Mouse (Mus musculus): ENCODE measurements at regions not wholly inside any gene's neighbourhood (a gene's known extent, or its start where the extent isn't known, plus 50 kb on each side); places are given as distances from the start of the nearest gene placed in this dataset.

DNA sequence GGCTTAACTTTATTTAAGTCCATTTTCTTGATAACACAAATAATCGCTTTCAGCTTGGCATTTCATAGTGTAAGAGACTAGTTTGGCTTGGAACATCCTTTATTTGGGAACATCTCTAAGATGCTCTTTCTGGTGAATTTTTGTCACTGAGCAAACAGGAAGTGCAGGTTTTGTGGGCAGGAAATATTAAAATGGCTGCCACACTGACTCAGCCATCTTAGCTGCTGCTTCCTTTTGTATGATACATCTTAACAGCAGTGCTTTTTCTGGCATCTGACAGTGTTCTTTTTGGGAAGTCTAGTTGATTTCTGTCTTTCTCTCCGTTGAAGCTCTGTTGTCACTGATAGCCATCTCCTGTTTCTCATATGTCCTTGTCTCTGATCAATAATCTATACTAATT is 329.4 kb upstream of the Tet2 start:
- no peak for DNase-seq (ENCODE audit: low read depth, low spot score)

DNA sequence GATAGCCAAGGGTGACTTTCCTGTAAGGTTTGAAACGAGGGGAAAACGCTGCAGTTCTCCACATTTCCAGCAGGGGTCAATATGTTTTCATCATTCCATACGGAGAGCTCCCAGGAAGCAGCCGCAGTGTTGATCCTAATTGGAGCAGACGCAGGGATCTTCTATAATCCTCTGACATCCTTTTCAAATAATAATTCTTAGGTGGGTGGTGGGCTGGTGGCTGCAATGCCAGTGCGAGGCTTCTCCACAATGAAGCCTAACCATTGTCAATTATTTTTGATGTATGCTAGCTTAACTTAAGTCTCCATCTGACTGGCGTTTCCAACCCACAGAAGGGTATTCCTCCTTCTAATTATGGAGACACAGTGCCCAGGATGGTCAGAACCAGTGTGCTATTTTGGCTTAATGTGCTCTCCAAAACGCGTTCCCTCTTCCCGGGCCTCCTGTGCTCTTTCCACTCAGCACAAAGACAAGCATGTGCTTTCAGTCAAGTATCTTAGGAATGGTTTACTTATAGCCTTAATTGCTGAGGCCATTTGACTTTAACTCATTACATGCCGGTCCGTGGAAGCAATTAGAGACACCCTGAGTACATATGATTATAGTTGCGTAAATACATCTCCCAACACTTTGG is 331.6 kb upstream of the Tet2 start:
- peak; percentile 38 for DNase-seq (ENCODE audit: low read depth, low spot score)

DNA sequence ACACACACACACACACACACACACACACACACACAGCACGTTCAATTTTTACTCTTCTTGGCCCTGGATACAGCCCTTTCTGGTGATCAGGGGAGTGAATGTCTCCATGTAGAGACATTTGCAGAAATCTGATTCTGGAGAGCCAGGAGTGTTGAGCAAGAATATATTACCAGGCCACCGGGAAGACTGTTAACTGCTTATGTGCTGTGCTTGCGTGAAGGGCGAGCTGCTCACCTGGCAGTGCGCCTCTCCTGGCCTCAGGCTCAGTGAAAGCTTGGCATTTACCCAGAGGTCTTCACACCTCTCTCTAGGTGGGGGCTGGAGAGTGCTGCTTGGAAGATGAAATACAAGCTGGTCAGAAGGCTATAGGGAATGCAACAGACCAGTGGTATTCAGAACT is 332.4 kb upstream of the Tet2 start:
- no peak for DNase-seq (ENCODE audit: low read depth, low spot score)

DNA sequence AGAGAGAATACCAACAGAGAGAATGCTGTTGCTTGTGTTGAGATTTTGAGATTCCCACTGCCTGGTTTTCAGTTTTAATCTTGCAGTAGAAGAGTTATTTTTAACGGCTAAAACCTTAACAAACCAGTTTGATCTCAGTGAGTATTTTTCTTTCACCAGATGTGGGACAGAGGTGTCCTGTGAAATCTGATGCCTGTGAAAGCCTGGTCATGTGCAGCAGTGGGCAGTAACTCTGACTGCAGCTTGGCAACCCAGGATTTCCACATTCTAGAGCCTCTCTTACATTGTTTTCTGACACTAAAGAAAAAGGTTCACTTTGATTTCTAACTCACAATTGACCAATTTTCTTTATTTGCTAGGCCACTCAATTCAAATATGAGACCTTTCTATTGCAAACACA is 335.7 kb upstream of the Tet2 start:
- no peak for DNase-seq (ENCODE audit: low read depth, low spot score)

DNA sequence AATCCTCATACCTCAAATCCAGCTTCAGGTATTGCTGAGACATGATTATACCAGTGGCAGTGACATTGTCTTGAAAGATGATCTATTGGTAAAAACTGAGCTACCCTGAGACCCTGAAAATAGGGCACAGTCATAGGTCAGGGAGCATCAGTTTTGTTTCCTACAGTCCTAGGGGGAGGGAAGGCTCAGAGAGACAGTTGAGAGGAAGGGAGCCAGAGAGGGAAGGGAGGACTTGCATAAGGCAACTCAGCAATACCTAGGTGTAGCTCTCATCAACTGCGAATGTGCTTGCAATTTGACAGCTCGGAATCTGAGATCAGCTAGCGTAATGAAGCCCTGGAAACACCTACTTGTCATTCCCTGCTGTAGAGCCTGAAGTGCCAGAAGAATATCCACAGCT is 334.4 kb upstream of the Cxxc4 start:
- no peak for DNase-seq (ENCODE audit: low read depth, low spot score)

DNA sequence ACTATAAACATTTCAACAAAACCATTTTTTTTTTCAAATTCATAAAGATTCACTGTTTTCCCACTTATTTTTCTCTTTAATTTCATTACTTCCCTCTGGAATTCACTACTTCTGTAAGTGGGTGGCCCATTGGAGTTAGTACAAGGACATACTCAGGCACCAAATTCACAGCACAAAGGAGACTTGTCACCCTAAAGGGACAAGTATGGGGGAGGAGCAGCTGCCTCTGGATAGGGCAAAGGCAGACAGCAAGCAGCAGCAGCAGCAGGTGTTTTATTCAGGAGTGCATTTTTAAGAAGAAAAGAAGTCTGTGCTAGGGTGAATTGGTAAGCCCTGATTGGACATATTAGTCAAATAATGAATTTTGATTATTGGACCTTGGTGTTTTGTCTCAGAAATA is 314.1 kb upstream of the Cxxc4 start:
- DNase-seq (ENCODE audit: low read depth, low spot score): no peak

DNA sequence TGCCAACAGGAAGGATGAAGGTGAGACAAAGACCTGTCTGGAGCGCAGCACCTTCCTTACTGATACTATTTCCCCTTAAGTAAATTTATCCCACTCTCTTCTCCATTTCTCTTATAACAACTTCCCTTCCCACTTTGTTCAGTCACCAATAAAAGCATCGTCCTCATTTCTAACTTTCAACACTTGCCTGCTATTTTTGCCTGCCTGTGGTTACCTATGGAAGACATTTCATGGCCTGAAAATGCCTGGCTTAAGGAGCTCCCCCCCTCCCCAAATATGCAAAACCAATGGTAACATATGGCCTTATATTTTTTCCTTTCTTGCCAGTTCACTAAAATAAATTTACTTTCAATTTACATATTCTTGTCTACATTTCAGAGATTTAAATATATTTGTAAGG is 271.0 kb upstream of the Cxxc4 start:
- DNase-seq (ENCODE audit: low read depth, low spot score): no peak

DNA sequence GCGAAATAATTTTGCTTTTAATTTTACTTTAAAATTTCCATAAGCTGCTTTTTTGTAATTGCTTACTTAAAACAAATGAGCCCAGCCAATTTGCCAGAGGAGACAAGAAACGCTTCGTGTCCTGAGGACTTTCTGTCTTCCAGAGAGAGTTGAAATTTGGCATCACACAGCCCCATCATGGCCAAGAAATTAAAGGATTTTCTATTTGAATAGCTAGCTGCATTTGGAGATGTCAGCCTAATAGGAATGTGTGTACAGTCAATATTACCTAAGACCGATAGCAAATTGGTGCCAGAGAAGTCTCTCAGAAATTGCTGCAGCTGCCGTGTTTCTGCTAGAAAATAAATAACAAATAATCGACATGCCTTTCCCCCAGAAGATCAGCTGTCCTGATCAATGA is 268.1 kb upstream of the Cxxc4 start:
- no peak for DNase-seq (ENCODE audit: low read depth, low spot score)

DNA sequence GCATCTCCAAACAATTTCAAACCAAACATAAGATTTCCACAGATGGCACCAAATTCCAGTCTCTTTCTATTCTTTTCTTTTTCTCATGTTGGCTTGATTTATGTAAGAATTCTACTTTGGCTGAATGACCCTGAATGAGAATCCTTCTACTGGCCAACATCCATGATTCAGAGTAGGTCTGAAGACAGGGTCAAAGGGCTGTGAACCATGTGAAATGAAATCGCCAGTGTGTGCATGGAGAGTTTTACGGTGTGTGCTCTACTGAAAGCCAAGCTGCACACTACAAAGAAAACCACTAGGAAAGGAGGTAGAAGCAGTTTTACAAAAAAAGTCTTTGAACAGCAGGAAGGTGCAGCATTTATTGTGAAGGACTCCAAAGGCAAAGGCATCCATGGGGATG is 263.5 kb upstream of the Cxxc4 start:
- no peak for DNase-seq (ENCODE audit: low read depth, low spot score)

DNA sequence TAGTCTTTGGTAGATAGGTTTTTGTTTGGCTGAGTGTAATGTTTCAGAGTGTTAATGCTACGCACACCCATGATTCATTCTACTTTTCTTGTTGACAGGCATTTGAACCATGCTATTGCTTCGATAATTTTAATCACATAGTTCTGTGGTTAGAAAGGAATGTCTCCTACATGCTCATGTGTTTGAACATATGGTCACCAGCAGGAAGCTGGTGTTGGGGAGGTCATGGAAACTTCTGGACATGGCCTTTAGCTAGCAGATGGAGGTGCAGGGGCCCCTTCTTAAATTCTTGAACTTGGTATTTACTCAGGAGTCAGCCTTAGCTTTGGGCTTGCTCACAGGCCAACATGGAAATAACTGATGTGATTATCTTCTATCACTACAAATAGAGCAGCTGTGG is 248.6 kb upstream of the Cxxc4 start:
- no peak for DNase-seq (ENCODE audit: low read depth, low spot score)

DNA sequence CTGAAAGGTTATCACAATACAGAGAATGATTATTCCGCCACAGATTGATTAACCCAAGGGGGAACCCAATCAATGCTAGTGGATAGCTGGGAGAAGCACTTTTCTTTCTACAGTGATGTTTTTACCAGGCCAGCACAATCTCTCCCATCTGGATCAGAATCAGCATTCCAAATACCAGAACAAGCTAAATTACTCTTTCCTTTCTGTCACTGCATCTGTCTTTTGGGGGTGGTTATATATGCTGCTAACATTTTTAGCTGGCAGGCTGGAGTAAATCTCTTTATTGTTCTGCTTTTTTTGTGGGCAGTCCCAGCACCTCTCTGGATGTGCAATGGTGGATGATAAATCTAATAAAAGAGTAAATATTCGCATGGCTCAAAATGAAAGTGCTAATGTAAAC is 242.3 kb upstream of the Cxxc4 start:
- DNase-seq (ENCODE audit: low read depth, low spot score): no peak

DNA sequence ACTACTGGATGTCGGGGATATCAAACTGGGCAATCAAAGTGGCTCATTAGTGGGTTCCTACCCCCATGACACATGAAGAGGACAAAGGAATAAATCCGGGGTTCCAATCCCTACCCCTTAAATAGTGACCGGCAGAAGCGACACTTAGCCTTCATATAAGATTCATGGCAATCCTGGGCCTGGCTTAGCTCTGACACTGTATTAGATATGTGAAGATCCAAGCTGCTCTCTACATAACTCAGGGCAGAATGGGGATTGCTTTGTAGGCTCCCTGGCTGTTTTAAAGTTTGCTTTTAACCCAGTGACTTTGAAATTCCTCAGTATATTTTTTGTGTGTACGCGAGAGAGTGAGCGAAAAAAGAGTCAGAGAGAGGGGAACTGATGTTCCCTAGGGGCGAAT is 236.3 kb upstream of the Cxxc4 start:
- DNase-seq (ENCODE audit: low read depth, low spot score): no peak

DNA sequence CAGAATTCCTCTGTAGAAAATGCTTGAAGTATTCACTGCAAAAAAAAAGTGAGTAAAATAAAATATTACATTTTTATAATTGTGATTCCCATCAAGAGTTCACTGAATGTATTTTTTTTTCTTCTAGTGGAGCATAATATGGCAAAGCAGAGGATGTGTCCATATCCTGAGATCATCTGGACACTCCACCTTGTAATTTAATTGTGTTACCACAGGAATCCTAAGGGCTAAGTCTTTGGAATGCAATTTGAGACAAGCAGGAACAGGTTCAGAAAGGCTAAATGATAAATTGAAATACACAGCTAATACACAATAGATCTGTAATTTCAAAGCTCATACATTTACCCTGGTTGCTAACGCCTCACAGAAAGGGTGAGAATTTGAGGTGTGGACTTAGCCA is 235.7 kb upstream of the Cxxc4 start:
- no peak for DNase-seq (ENCODE audit: low read depth, low spot score)

DNA sequence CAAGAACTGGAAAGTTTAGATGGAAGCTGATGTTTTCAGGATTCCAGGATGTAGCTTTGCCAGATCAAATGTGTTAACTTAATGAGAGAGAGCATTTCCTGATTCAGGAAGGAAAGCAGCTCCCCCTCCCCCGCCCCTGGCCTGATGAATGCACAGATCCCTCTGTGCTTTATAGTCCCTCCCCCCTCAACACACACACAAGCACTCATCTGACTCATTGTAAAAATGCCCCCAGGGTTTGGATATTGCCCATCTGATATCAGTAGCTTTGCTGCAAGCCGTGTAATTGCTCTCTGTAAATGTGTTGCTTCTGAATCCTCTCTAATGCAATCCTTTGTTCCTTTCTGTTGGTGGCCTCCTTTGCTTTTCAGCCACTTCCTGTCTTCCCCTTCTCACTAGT is 221.5 kb upstream of the Cxxc4 start:
- no peak for DNase-seq (ENCODE audit: low read depth, low spot score)

DNA sequence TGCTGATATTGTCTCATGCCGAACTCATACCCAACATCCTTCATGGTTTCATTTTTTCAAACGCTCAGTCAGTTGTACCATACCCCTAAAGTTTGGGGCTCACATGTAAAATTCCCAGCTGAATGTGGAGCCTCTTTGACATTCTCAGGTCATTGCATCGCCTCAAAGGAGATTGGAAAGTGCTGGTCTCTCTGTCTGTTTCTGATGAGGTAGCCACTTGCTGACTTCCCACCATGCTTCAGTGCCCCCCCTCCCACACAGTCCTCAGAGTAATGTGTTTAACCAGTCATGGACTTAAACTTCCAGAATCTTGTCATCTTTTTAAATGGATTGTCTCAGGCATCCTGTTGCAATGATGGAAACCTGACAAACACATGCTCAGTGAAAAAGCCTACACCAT is 220.9 kb upstream of the Cxxc4 start:
- no peak for DNase-seq (ENCODE audit: low read depth, low spot score)

DNA sequence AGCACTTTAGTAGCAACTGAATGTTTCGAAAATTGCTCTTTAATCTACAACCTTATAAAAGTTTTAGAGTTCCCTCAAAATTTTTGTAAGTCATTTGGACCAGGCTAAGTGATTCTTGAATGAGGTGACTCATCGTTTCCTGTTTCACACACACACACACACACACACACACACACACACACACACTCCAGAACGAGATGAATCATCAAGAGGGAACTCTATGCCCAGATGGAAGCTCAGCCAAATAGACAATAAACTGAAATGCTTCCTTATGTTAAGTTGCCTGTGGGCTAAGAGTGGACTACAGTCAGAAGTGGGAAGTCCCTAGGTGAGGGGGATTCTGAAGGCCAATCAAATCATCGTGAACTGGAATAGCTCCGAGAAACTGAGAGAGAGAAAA is 202.4 kb upstream of the Cxxc4 start:
- DNase-seq (ENCODE audit: low read depth, low spot score): no peak

DNA sequence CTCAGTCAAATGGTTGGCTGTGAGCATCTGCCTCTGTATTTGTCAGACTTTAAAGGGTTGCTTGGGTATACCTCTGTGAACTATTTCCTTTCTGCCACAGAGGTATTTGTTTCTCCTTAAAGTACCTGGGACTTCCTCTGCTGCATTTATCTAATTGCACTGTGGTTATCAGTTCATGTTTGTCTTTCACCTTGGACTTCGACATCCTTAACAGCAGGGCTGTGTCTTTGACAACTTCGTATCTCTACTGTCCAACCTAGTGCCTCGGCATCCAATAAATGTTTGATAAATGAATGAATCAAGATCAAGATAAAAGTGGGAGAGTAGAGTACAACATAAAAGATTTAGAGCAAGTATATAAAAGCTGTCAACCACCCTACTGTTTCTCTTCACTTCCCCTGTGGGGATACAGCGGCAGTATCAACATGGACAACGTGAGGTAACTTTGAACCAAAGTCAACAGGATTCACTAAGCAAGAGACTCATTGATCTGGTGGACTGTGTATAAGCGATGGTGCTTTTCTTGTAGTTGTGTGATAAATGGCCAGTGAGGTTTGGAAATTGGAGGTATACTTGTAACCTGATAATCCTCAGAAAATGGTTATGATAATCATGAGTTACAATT is 199.9 kb upstream of the Cxxc4 start:
- DNase-seq (ENCODE audit: low read depth, low spot score): no peak

DNA sequence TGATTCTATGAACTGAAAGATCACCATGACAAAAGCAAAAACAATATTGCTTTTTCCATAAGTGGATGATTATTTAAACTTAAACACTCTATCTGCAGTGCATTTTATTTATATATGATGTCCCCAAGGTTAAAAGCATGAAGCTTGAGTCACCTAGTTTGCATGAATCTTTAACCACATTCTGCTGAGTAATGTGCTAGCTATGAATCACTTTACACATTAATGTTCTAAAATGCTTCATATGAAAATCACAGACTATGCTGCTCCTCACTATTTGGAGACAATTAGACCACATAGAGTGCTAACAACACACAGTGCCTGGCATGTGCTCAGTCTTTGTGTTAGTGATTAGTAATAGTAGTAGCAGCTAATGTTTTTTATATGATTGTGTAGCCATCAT is 185.6 kb upstream of the Cxxc4 start:
- no peak for DNase-seq (ENCODE audit: low read depth, low spot score)

DNA sequence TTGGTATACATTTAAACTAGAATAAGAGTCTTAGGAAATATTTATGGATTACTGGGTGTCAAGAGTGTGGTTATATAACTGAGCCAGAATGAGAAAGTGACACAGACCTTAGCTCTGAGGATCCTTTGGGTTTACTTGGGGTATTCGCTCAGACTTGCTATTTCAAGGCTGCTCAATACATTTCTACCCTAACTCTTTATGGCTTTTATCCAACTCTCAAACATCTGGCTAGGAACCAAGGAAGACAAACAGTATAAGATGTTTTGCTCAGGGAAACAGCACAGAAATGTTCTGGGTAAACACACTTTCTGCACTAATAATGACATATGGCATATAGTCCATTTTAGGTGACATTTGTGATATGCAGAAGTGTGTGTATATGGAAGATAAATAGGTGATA is 153.8 kb upstream of the Cxxc4 start:
- DNase-seq (ENCODE audit: low read depth, low spot score): no peak

DNA sequence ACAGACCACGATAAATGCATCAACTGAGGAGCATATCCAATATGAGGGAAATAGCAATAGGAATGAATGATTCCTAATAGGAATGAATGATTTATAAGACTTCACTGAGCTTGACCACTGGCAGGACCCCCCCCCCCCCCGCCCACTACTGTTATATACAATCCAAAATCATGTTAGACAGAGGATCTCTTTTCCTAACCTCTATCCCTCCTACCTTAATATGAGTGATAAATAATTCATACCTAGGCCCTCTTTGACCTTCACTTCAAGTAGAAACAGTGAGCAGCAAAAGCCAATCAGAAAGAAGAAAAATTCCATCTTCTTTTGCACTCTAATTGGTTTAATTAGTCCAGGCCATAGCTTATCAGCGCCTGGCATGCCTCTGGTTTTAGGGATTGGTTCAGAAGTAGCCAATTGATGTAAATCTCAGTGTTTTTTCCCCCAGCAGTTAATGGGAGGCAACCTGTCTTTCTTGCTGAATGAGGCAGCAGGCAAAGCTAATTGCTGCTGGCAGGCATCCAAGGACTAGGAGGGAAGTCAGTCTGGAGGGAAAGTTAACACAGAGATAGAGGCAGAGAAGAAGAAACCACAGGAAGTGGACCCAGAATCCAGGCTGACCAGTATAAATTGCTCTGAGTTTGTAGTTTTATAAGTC is 136.7 kb upstream of the Cxxc4 start:
- DNase-seq (ENCODE audit: low read depth, low spot score): no peak

DNA sequence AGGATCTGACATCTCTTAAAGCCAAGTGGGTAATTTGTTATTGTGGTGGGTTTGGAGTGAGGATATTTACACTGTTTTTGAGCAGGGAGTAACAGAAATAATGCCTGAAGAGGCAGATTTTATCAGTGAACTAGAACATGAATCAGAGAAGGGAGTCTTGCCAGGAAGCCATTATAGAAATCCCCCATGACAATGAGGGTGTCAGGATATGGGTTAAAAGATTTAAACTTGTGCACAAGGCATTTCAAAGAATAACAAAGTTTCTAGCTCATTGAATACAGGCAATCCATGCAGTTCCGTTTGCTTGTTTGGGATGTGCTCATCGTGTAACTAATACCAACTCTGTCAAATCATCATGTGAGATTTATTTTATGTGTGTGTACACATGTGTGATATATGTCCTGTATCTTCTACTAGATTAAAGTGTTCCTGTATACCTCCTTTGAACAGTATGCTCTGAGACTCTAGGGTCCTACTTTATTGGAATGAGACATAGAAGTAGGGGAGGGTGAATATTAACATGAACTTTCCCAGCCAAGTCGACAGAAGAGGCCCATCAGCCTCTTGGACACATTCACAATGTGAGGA is 134.0 kb upstream of the Cxxc4 start:
- no peak for DNase-seq (ENCODE audit: low read depth, low spot score)

DNA sequence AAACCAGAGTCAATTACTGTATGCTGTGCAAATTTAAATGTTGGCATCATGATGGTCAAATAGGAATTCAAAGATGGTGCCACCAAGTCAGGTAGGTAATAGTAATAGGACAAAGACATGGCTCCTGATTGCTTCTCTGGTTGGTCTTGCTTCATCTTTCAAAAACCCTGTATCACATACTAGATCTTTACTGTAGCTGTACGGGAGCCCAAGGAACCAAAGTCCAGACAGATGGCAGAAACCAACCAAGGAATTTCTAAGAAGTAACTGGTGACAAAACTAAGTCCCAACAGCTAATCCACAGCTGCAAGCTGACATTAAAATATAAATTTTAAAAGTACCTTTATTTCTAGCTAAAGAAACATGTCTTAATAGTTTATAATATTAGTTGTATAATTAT is 131.7 kb upstream of the Cxxc4 start:
- DNase-seq (ENCODE audit: low read depth, low spot score): no peak

DNA sequence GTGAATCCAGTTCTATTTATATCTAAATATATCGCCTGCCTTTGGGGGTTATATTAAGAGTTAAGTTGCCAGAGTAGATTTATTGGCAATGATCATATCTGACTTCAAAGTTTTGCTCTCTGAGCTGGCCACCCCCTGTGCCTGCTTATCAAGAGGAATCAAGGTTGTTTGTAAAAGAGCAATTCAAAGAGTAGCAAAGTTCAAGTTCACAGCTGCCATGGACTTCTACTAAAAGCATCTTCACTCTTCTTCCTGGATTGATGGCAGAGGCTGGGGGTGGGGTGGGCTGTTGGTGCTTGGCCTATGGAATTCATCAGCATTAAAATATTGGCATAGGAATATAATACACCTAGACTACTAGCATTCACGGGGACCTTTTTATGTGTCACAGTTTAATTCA is 131.2 kb upstream of the Cxxc4 start:
- DNase-seq (ENCODE audit: low read depth, low spot score): no peak
